Mouse (Mus musculus): ENCODE measurements at regions not wholly inside any gene's neighbourhood (a gene's known extent, or its start where the extent isn't known, plus 50 kb on each side); places are given as distances from the start of the nearest gene placed in this dataset.

- 75% methylated on average over 7 of the region's 7 CpGs for WGBS
- ATAC-seq (ENCODE audit: low FRiP score, low read depth), result no peak
Measured at GRCm38 (mm10) chr4:106144351-106145116, 171.5 kb upstream of the Usp24 start.

GRCm38 (mm10) chr4:106146919-106147460 is 169.0 kb upstream of the Usp24 start:
- H3K27ac ChIP-seq (replicated peaks), result no peak overlapping the region
- no peak for ATAC-seq (ENCODE audit: low FRiP score, low read depth)
- no peaks in the 10 kb centered on the region for H3K27me3 ChIP-seq
- H3K4me3 ChIP-seq, result no peak overlapping the region
- H3K36me3 ChIP-seq, result no peaks in the 10 kb centered on the region
- no peak overlapping the region for H3K9ac ChIP-seq
- no peak overlapping the region for H3K4me2 ChIP-seq
- 68% methylated on average over 3 of the region's 3 CpGs for WGBS
- no peaks in the 10 kb centered on the region for H3K9me3 ChIP-seq
- H3K4me1 ChIP-seq (replicated peaks), result no peaks in the 10 kb centered on the region

More at GRCm38 (mm10) chr4:106144351-106145116, 171.5 kb upstream of the Usp24 start:
- Histone ChIP-seq H3K4me3 (no peak overlapping the region), H3K4me1 (replicated peaks) (no peaks in the 10 kb centered on the region), H3K9ac (no peak overlapping the region), H3K36me3 (no peaks in the 10 kb centered on the region), H3K27me3 (no peaks in the 10 kb centered on the region), H3K9me3 (no peaks in the 10 kb centered on the region), H3K4me2 (no peak overlapping the region), H3K27ac (replicated peaks) (no peak overlapping the region)

- H3K36me3 ChIP-seq, result no peaks in the 10 kb centered on the region
- no peak overlapping the region for H3K4me2 ChIP-seq
- no peaks in the 10 kb centered on the region for H3K9me3 ChIP-seq
- no peaks in the 10 kb centered on the region for H3K27me3 ChIP-seq
- no peak overlapping the region for H3K27ac ChIP-seq (replicated peaks)
- ATAC-seq (ENCODE audit: low FRiP score, low read depth), result no peak
- no peak overlapping the region for H3K4me3 ChIP-seq
- H3K4me1 ChIP-seq (replicated peaks), result no peaks in the 10 kb centered on the region
- H3K9ac ChIP-seq, result no peak overlapping the region
- WGBS, result 95% methylated on average over 3 of the region's 3 CpGs
Measured at GRCm38 (mm10) chr4:106148866-106149265, 167.1 kb upstream of the Usp24 start.

GRCm38 (mm10) chr4:106149471-106150048 is 166.5 kb upstream of the Usp24 start:
- no peaks in the 10 kb centered on the region for H3K4me1 ChIP-seq (replicated peaks)
- WGBS, result 88% methylated on average over 7 of the region's 7 CpGs
- no peaks in the 10 kb centered on the region for H3K9me3 ChIP-seq
- no peak overlapping the region for H3K4me2 ChIP-seq
- no peak for ATAC-seq (ENCODE audit: low FRiP score, low read depth)
- H3K27me3 ChIP-seq, result no peaks in the 10 kb centered on the region
- no peak overlapping the region for H3K9ac ChIP-seq
- no peak overlapping the region for H3K4me3 ChIP-seq
- H3K36me3 ChIP-seq, result no peaks in the 10 kb centered on the region
- no peak overlapping the region for H3K27ac ChIP-seq (replicated peaks)

GRCm38 (mm10) chr4:106150775-106151174 is 165.2 kb upstream of the Usp24 start:
- H3K9ac ChIP-seq, result no peak overlapping the region
- no peaks in the 10 kb centered on the region for H3K27me3 ChIP-seq
- WGBS, result 65% methylated on average over 14 of the region's 14 CpGs
- ATAC-seq (ENCODE audit: low FRiP score, low read depth), result no peak
- H3K9me3 ChIP-seq, result no peaks in the 10 kb centered on the region
- no peak overlapping the region for H3K27ac ChIP-seq (replicated peaks)
- no peaks in the 10 kb centered on the region for H3K36me3 ChIP-seq
- no peaks in the 10 kb centered on the region for H3K4me1 ChIP-seq (replicated peaks)
- H3K4me2 ChIP-seq, result no peak overlapping the region
- H3K4me3 ChIP-seq, result no peak overlapping the region

GRCm38 (mm10) chr4:106157451-106158179 is 158.4 kb upstream of the Usp24 start:
- H3K27ac ChIP-seq (replicated peaks), result no peak overlapping the region
- no peak for ATAC-seq (ENCODE audit: low FRiP score, low read depth)
- no peaks in the 10 kb centered on the region for H3K36me3 ChIP-seq
- no peaks in the 10 kb centered on the region for H3K4me1 ChIP-seq (replicated peaks)
- no peak overlapping the region for H3K4me3 ChIP-seq
- no peaks in the 10 kb centered on the region for H3K9me3 ChIP-seq
- H3K4me2 ChIP-seq, result no peak overlapping the region
- WGBS, result 86% methylated on average over 9 of the region's 9 CpGs
- no peaks in the 10 kb centered on the region for H3K27me3 ChIP-seq
- no peak overlapping the region for H3K9ac ChIP-seq

- no peaks in the 10 kb centered on the region for H3K4me1 ChIP-seq (replicated peaks)
- no peak overlapping the region for H3K4me3 ChIP-seq
- H3K9ac ChIP-seq, result no peak overlapping the region
- H3K27me3 ChIP-seq, result no peaks in the 10 kb centered on the region
- no peak for ATAC-seq (ENCODE audit: low FRiP score, low read depth)
- H3K27ac ChIP-seq (replicated peaks), result no peak overlapping the region
- no peak overlapping the region for H3K4me2 ChIP-seq
- no peaks in the 10 kb centered on the region for H3K9me3 ChIP-seq
- no peaks in the 10 kb centered on the region for H3K36me3 ChIP-seq
- 48% methylated on average over 2 of the region's 2 CpGs for WGBS
Measured at GRCm38 (mm10) chr4:106161592-106161991, 154.4 kb upstream of the Usp24 start.

GRCm38 (mm10) chr4:106162551-106162950 is 153.5 kb upstream of the Usp24 start:
- H3K36me3 ChIP-seq, result no peaks in the 10 kb centered on the region
- no peaks in the 10 kb centered on the region for H3K27me3 ChIP-seq
- WGBS, result 77% methylated on average over 1 of the region's 1 CpGs
- ATAC-seq (ENCODE audit: low FRiP score, low read depth), result no peak
- no peak overlapping the region for H3K9ac ChIP-seq
- no peak overlapping the region for H3K27ac ChIP-seq (replicated peaks)
- no peaks in the 10 kb centered on the region for H3K9me3 ChIP-seq
- H3K4me1 ChIP-seq (replicated peaks), result no peaks in the 10 kb centered on the region
- no peak overlapping the region for H3K4me2 ChIP-seq
- no peak overlapping the region for H3K4me3 ChIP-seq

- Histone ChIP-seq H3K27me3 (no peaks in the 10 kb centered on the region), H3K9me3 (no peaks in the 10 kb centered on the region), H3K4me3 (no peak overlapping the region), H3K4me1 (replicated peaks) (no peaks in the 10 kb centered on the region), H3K36me3 (no peaks in the 10 kb centered on the region), H3K27ac (replicated peaks) (no peak overlapping the region), H3K9ac (no peak overlapping the region), H3K4me2 (no peak overlapping the region)
- no peak for ATAC-seq (ENCODE audit: low FRiP score, low read depth)
Measured at GRCm38 (mm10) chr4:106163220-106163619, 152.8 kb upstream of the Usp24 start.

GRCm38 (mm10) chr4:106167716-106168115 is 148.3 kb upstream of the Usp24 start:
- no peak for ATAC-seq (ENCODE audit: low FRiP score, low read depth)
- H3K36me3 ChIP-seq, result no peaks in the 10 kb centered on the region
- no peak overlapping the region for H3K27ac ChIP-seq (replicated peaks)
- H3K4me2 ChIP-seq, result no peak overlapping the region
- no peak overlapping the region for H3K9ac ChIP-seq
- H3K27me3 ChIP-seq, result no peaks in the 10 kb centered on the region
- H3K4me3 ChIP-seq, result no peak overlapping the region
- H3K9me3 ChIP-seq, result no peaks in the 10 kb centered on the region
- H3K4me1 ChIP-seq (replicated peaks), result no peaks in the 10 kb centered on the region
- WGBS, result 79% methylated on average over 4 of the region's 4 CpGs

- no peak for ATAC-seq (ENCODE audit: low FRiP score, low read depth)
- H3K27ac ChIP-seq (replicated peaks), result no peak overlapping the region
- H3K9me3 ChIP-seq, result no peaks in the 10 kb centered on the region
- 79% methylated on average over 6 of the region's 6 CpGs for WGBS
- no peaks in the 10 kb centered on the region for H3K4me1 ChIP-seq (replicated peaks)
- H3K4me2 ChIP-seq, result no peak overlapping the region
- H3K36me3 ChIP-seq, result no peaks in the 10 kb centered on the region
- no peak overlapping the region for H3K9ac ChIP-seq
- no peaks in the 10 kb centered on the region for H3K27me3 ChIP-seq
- no peak overlapping the region for H3K4me3 ChIP-seq
Measured at GRCm38 (mm10) chr4:106168741-106169140, 147.3 kb upstream of the Usp24 start.

- WGBS, result 96% methylated on average over 4 of the region's 4 CpGs
- H3K4me2 ChIP-seq, result no peak overlapping the region
- H3K4me3 ChIP-seq, result no peak overlapping the region
- no peak for ATAC-seq (ENCODE audit: low FRiP score, low read depth)
- no peaks in the 10 kb centered on the region for H3K36me3 ChIP-seq
- H3K4me1 ChIP-seq (replicated peaks), result no peaks in the 10 kb centered on the region
- no peak overlapping the region for H3K9ac ChIP-seq
- H3K9me3 ChIP-seq, result no peaks in the 10 kb centered on the region
- H3K27ac ChIP-seq (replicated peaks), result no peak overlapping the region
- no peaks in the 10 kb centered on the region for H3K27me3 ChIP-seq
Measured at GRCm38 (mm10) chr4:106169466-106169865, 146.5 kb upstream of the Usp24 start.
